Mouse (Mus musculus): Measurements from ENCODE around the gene Slc47a1.

GRCm38 (mm10) chr11:61340374-61340773 lies 37.8 kb downstream of the Slc47a1 start:
- TF ChIP-seq GATA1 (IDR thresholded peaks at IDR 0.05; ENCODE audit: borderline replicate concordance, low read length): no peak
- no peak for TF ChIP-seq CTCF (IDR thresholded peaks at IDR 0.05; ENCODE audit: low read depth, low read length)
